Mouse (Mus musculus) embryonic facial prominence, embryonic 15.5 days (tissue): ENCODE data around the gene Gm13102. TPM values are rescaled to one million over a fixed set of nuclear protein-coding genes. Genes with fewer than 3 reads are reported as not detected.
"Not testable (repeated sequence)": the region's sequence is repeated elsewhere in the genome, so short reads cannot be mapped to it uniquely, and the experiment has no call there.

Experiments used
- ATAC-seq: fragments of 200-750 bp; cut with Nextera tagmentation; 2 replicates; pipeline ENCODE4 v1.8.0; 2017; ENCODE audit warnings: low read depth, moderate TSS enrichment; ENCODE audit not compliant: insufficient number of reproducible peaks, low FRiP score, low TSS enrichment
- H3K27ac ChIP-seq: fragments of 300-500 bp; sonication (generic); replicated peaks from 2 replicates; pipeline ENCODE4 v1.5.1; 2015; ENCODE audit warnings: mild to moderate bottlenecking, inconsistent platforms
- H3K27me3 ChIP-seq: fragments of 300-500 bp; sonication (generic); 2 replicates; pipeline ENCODE4 v1.6.1; 2015; ENCODE audit warnings: inconsistent platforms
- H3K36me3 ChIP-seq: fragments of 300-500 bp; sonication (generic); 2 replicates; pipeline ENCODE4 v1.6.1; 2015; ENCODE audit warnings: mild to moderate bottlenecking, inconsistent platforms
- H3K4me1 ChIP-seq: fragments of 300-500 bp; sonication (generic); 2 replicates; pipeline ENCODE4 v1.6.1; 2015; ENCODE audit warnings: inconsistent platforms
- H3K4me2 ChIP-seq: fragments of 300-500 bp; sonication (generic); replicated peaks from 2 replicates; pipeline ENCODE4 v1.6.1; 2015; ENCODE audit warnings: mild to moderate bottlenecking, inconsistent platforms
- H3K4me3 ChIP-seq: fragments of 300-500 bp; sonication (generic); replicated peaks from 2 replicates; pipeline ENCODE4 v1.5.1; 2015; ENCODE audit warnings: mild to moderate bottlenecking, inconsistent platforms
- H3K9ac ChIP-seq: fragments of 300-500 bp; sonication (generic); 2 replicates; pipeline ENCODE4 v1.6.1; 2015; ENCODE audit warnings: inconsistent platforms
- H3K9me3 ChIP-seq: fragments of 300-500 bp; sonication (generic); replicated peaks from 2 replicates; pipeline ENCODE4 v1.6.1; 2016; ENCODE audit warnings: inconsistent platforms
- WGBS: fragments of 180-500 bp; shearing (Covaris S2); methylation state at CpG from one replicate; pipeline ENCODE4 v1.1.7; 2015; 5-methylcytosine and 5-hydroxymethylcytosine counted together
- polyA plus RNA-seq: library from polyadenylated mRNA; unstranded; fragments of >200 nt; fragmentation: Nextera tagmentation; extraction: Ambion mirVana; gene quantifications from 2 replicates; pipeline ENCODE4 v1.2.1, GENCODE M21; 2015

Gm13102 gene
- not detected in 2 replicates for polyA plus RNA-seq

GRCm38 (mm10) chr4:144106174-144106573, at the start of gene Gm13102:
TSS of gene Gm13102 (plus strand) at chr4:144106474.
- H3K4me3 ChIP-seq, H3K27ac ChIP-seq, H3K4me1 ChIP-seq, ATAC-seq, H3K4me2 ChIP-seq, H3K27me3 ChIP-seq, H3K36me3 ChIP-seq, H3K9me3 ChIP-seq, H3K9ac ChIP-seq: not testable (repeated sequence)
- 100% methylated on average over 1 of the region's 2 CpGs for WGBS

DNA sequence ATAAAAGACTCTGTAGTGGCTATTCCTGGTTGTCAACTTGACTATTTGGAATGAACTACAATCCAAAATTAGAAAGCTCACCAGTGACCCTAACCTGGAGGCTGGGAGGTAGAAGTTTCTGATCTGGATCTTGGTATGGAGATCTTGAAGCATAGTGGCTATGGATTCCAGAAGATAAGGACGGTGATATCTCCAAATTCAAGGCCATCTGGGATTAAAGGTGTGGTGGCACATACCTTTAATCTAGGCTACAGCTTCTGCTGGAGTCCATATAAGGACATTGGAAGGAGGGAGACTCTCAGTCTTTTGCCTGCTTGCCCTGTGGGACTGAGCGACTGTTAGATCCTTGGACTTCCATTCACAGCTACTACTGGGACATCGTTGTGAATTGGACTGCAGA, 47.4 kb upstream of the Gm13102 start, which contains the start of gene Pramel4:
TSS of gene Pramel4 (plus strand) at position 301 of the 400 bp plus-strand sequence.
- H3K4me3 ChIP-seq, ATAC-seq, H3K27me3 ChIP-seq, H3K36me3 ChIP-seq, H3K27ac ChIP-seq, H3K4me1 ChIP-seq, H3K4me2 ChIP-seq, H3K9me3 ChIP-seq, H3K9ac ChIP-seq: not testable (repeated sequence)
- WGBS = 82% methylated on average over 3 of the region's 3 CpGs

Other genes starting within 250 kb of the Gm13102 start
- gene Pramef6, start 206.1 kb upstream of the Gm13102 start, polyA plus RNA-seq = not detected in 2 replicates
- gene Pramef25, start 155.5 kb upstream of the Gm13102 start, polyA plus RNA-seq = not detected in 2 replicates
- gene Gm13101, start 139.5 kb upstream of the Gm13102 start, polyA plus RNA-seq = not detected in 2 replicates
- not detected in 2 replicates for gene Pramef17, start 112.1 kb upstream of the Gm13102 start, polyA plus RNA-seq
- gene Pramel4, start 47.3 kb upstream of the Gm13102 start, polyA plus RNA-seq = not detected in 2 replicates
- not detected in 2 replicates for gene Oog3, start 56.2 kb downstream of the Gm13102 start, polyA plus RNA-seq
- gene Oog2, start 84.2 kb downstream of the Gm13102 start, polyA plus RNA-seq = not detected in 2 replicates
- gene C87977, start 106.8 kb downstream of the Gm13102 start, polyA plus RNA-seq = not detected in 2 replicates
- gene Pramel5, start 174.0 kb downstream of the Gm13102 start, polyA plus RNA-seq = not detected in 2 replicates
- gene Gm13128, start 223.8 kb downstream of the Gm13102 start, polyA plus RNA-seq = not detected in 2 replicates